Mouse (Mus musculus): ENCODE results near the gene Tbx21. TPM values are rescaled to one million over a fixed set of nuclear protein-coding genes. Genes with fewer than 3 reads are reported as not detected.

Tbx21 gene
- total RNA-seq, 4 experiments from 2014 or later: 0.16 TPM; not detected in 3

DNA sequence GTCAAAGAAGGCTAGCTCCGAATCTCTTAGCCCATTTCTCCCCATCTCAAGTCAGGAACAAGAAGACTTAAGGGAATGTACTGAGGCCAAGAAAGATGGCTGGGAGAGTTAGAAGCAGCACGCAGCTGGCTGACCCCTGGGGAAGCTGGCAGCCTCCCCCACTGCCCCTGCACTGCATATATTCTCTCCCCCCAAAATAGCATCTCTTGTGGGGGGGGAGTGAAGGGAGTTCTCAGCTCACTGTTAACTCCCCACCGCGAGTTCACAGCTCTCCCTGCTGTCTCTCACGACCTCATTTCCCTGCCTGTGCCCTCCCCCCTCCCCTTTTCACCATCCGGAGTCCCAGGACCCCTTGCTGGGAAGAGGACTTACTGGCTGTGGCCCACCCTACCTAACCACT lies 17.1 kb upstream of the Tbx21 start:
- DNase-seq (ENCODE audit: low spot score): no peak

GRCm38 (mm10) chr11:97131683-97132082 lies 16.6 kb upstream of the Tbx21 start:
- DNase-seq (ENCODE audit: low spot score): no peak

DNA sequence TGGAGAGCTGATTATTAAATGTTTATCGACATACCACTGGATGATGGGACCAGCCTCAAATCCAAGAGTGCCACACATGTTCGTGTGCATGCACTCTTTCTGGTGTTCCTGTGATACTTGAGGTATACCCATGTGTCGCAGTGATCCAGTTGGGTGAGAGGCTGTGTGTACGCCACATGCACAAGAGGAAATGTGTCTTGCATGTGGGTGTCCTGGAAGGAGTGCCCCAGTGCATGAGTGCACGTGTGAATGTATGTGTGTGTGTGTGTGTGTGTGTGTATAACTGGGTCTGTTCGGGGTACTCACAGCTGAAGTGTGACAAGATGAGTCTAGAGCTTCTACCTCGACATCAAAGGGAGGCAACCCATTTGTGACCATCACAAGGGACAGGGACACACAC lies 15.2 kb upstream of the Tbx21 start:
- DNase-seq (ENCODE audit: low spot score): no peak

DNA sequence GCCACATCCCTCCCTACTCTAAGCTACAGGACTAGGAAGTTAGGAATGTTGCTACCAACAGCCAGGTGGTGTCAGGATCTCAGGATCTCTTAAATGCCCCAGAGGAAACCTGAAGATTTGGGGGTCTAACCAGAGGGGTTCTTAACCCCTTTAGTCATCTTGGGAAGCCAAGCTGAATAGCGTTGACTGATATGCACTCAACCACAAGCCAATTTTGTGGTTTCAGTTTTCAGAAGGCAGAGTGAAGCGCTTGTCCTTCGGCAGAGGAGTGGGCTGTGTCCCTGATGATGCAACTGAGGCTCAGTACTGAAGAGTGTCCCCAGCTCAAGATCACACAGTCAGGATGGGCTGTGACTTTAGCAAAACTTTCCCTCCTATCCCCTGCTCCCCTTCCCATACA lies 13.8 kb upstream of the Tbx21 start:
- no peak for DNase-seq (ENCODE audit: low spot score)

DNA sequence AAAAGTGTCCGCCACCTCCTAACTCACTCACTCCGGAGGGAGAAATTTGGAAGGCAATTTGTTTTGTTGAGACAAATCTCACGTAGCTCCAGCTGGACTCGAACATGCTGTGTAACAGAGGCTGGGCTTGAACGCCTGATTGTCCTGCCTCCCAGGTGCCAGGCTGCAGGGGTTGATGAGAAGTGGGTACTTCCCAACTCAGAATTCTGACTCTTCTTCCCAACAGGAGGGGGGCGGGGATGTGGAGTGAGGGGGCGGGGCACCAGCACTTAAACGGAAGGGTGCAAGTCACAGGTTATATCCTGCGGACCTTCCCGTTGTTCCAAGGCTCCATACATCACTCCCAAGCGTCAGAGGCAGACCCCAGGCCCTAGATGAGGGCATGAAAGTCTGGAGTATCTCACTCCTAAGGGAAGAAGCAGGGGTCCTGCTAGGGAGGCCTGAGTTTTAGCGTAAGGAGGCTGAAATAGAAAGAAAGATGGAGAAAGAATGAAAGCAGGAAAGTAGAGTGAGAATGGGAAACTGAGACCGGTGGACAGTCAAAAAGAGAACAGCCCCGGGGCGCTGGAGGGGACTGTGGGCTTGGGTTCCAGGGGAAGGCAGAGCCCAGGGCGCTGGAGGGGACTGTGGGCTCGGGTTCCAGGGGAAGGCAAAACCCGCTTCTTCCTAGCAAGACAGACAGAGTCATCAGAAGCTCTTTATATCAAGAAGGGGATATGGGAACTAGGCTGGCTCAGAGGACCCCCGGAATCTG lies 12.5 kb upstream of the Tbx21 start:
- no peak for DNase-seq (ENCODE audit: low spot score)

DNA sequence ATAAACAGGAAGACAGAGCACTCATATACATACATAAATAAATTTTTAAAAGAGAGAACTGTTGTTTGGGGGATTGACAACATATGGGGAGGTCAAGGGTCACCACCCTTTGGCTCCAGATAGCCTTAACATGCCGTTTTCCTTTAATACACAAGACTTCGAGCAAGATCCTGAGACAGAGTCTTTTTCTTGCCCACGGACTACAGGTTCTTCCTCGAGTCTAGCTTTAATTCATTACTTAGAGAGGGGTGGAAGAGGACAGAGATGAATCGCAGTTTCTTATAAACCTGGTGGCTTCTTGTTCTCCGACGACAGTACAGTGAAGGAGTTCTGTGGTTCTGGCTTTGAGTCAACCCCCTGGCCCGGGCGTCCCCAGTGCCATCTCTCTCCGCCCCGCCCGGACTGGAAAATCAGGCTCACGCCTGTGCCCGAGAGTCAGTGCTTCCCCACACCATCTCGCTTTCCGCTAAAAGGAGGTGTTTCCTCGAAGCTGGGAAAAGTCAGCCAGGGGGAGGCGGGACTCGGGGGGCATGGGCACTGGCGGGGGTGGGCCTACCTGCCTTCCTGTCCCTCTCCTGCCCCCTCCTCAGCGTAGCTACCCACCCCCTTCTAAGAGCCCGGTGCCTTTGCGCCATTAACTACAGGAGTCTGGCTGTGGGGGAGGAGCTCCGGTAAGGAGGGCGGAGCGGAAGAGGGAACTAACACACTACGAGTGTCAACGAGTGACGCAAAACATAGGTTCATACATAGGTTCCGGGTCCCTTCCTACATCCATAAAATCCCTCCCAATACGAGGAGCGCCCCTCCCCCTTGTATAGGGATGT lies 11.7 kb upstream of the Tbx21 start:
- peak; percentile 28 for DNase-seq (ENCODE audit: low spot score)

DNA sequence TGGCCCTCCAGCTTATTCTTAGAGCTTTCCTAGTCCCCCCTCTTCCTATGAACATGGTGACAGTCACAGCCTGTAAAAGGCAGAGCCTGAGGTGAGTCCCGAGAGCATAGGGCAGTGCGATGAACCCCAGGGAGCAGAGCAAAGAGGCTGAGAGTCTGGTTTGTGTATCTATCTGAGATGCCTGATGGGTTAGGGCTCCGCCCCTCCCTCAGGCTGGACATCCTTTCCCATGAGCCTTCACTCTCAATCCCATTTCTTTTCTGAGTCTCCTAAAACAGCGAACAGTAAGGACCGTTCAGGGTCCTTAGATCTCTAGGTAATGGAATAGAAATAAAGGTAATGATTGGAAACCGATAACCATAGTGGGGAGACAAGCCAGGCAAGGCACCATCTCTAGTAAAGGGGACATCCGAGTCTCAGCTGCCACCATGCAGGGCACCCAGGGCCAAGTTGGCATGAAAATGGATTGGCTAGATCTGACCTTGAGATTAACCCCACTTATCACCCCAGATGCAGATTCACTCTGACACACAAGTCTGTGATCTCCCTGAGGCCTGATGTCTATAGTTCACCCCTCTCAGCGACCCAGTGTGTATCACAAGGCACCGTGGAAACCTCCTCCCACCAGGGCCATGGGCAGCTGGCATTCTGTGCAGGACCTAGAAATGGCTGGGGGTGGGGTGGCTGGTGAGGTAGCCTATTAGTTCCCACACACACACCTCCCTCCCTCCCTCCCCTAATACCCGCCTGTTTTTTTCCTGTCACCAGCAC lies 9.3 kb upstream of the Tbx21 start:
- DNase-seq (ENCODE audit: low spot score): no peak

DNA sequence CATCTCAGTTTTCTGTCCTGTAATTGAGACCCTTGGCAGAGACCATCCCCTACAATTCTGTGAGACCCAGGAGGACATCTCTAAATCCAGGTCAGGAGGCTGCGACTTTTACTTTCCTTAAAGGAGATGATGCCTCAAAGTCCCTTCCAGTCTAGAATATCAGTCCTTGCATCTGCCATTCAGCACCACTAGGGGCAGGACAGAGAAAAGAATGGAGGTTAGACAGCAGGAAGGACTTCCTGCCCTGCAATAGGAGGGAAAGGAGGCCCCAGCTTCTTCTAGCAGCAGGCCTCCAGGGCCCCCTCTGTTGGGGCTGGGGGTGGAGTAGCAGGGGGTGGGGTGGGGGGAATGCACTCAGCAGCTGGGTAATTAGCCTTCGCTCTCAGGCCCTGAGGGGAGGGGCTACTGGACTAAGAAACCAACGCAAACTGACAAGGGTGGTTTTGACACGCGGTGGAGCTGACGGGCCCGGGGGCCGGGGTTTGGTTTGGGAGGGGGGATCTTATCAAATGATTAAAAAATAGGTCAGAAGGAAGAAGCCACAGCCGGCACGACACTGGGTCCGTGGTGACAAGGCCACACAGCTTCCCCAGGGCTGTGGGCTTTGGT lies 8.3 kb upstream of the Tbx21 start:
- DNase-seq (ENCODE audit: low spot score): no peak

- DNase-seq (ENCODE audit: low spot score): no peak
These were observed 5.5 kb upstream of the Tbx21 start for GRCm38 (mm10) chr11:97120641-97121040.

GRCm38 (mm10) chr11:97120221-97120620 lies 5.1 kb upstream of the Tbx21 start:
- DNase-seq (ENCODE audit: low spot score): no peak

DNA sequence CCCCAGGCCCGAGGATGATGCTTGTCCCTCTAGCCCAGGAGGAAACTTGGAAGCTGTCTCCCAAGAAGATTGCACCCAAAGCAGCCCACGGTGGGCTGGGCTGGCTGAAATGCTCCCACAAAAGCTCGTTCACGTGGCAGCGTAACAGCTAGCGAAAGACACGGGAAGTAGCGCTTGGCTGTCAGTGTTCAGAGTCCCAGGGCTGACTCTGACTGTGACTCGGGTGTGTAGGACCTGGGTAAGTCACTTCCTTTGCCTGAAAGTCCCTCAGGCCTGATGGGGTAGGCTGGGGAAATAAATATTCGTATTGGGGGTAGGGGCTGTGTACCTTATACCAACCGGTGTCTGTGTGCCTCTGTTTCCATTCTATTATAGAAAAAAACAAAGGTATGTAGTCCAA lies 666 bp upstream of the Tbx21 start:
- no peak for DNase-seq (ENCODE audit: low spot score)

GRCm38 (mm10) chr11:97112519-97113125 lies 2.5 kb downstream of the Tbx21 start:
- DNase-seq (ENCODE audit: low spot score): no peak

- no peak for DNase-seq (ENCODE audit: low spot score)
These were observed 6.2 kb downstream of the Tbx21 start for GRCm38 (mm10) chr11:97108976-97109375.

GRCm38 (mm10) chr11:97104091-97104483 lies 11.0 kb downstream of the Tbx21 start:
- no peak for DNase-seq (ENCODE audit: low spot score)

DNA sequence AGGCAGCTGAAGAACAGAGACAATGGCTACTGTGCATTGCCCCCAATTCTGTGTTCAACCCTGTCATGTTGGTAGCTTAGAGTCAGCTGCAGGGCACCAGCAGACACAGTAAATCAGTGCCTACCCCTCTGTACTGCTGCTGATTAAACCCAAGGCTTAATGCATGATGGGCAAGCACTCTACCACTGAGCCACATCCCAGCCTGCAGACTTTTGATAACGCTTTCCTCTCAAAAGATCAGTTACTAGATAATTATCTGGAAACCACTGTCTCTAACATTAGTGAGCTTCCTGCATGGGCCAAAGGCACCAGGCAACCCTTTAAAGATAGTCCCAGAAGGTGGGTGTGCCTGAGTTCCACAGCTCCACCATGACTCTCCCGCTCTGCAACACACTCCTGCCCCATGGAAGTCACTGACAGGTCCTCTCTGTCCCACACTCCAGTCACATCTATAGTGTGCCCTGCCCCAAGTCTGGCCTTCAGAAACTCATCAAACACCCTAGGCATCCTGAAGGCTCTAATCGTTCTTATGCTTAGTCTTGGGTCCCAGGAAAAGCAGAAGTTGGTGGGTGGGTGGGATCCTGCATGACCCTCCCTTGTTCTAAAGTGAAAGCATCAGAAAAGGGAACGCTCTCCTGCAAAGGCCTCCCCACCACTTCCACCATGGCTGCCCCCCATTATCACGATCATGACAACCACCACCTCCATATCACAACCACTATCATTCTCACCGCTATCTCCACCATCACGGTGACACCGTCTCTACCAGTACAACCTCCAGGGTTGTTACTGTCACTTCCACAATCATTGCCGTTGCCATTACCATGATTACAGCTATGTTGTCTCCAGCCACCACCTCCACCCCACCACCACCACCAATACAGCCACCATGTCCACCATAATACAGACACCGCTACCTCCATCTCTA lies 11.7 kb downstream of the Tbx21 start:
- no peak for DNase-seq (ENCODE audit: low spot score)

GRCm38 (mm10) chr11:97101722-97102121 lies 13.4 kb downstream of the Tbx21 start:
- DNase-seq (ENCODE audit: low spot score): peak; percentile 44

DNA sequence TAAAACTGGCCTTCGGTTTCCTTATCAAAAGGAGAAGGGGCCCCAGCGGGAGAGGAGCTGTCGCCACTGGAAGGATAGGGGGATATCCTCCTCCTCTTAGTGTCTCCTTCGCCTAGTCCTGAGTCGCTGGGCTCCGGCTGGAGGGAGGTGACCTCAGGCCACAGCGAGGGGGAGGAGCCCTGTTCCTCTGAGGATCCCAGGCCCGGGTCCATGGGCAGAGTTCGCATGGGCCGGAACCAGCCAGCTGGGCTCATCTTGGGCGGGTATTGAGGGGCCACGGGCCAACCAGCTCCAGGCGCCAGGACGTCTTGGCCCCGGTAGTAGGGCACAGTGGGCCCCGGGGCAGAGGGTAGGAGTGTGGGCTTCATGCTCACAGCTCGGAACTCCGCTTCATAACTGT lies 16.3 kb downstream of the Tbx21 start:
- peak; percentile 11 for DNase-seq (ENCODE audit: low spot score)

GRCm38 (mm10) chr11:97094600-97094999 lies 20.5 kb downstream of the Tbx21 start:
- DNase-seq (ENCODE audit: low spot score): no peak

- no peak for DNase-seq (ENCODE audit: low spot score)
These were observed 28.8 kb downstream of the Tbx21 start for GRCm38 (mm10) chr11:97086365-97086764.

- DNase-seq (ENCODE audit: low spot score): no peak
These were observed 30.2 kb downstream of the Tbx21 start for GRCm38 (mm10) chr11:97084821-97085505.

Measured in heart, adult 8-10 months (tissue).